Mouse (Mus musculus) heart, postnatal 4 days (tissue): ENCODE measurements around the gene Klrg1. TPM values are rescaled to one million over a fixed set of nuclear protein-coding genes. Genes with fewer than 3 reads are reported as not detected.

Source experiments
- DNase-seq: peaks from one replicate; pipeline ENCODE4 v3.0.0; 2021
- total RNA-seq, 2 experiments: library from RNA; stranded (reverse); gene quantifications; 2 replicates each; pipeline ENCODE4 v1.2.3; 2021

Klrg1 gene
- total RNA-seq = not detected

GRCm38 (mm10) chr6:122282782-122283181 is at the start of gene Klrg1:
Klrg1 (minus strand) TSS chr6:122282882.
- DNase-seq = no peak

GRCm38 (mm10) chr6:122325361-122325975 is 42.8 kb upstream of the Klrg1 start:
- DNase-seq = no peak

- no peak for DNase-seq
Measured at GRCm38 (mm10) chr6:122318726-122319125, 36.0 kb upstream of the Klrg1 start.

- DNase-seq = no peak
Measured at GRCm38 (mm10) chr6:122310187-122310820, 27.6 kb upstream of the Klrg1 start.

GRCm38 (mm10) chr6:122309446-122309960 is 26.8 kb upstream of the Klrg1 start:
- no peak for DNase-seq

GRCm38 (mm10) chr6:122308505-122309393 is 26.1 kb upstream of the Klrg1 start, which contains the start of gene M6pr:
M6pr (plus strand) TSS chr6:122308720.
- peak; percentile 90 for DNase-seq

- DNase-seq = no peak
Measured at GRCm38 (mm10) chr6:122308136-122308504, 25.4 kb upstream of the Klrg1 start.

- DNase-seq = no peak
Measured at GRCm38 (mm10) chr6:122306707-122307106, 24.0 kb upstream of the Klrg1 start.

- DNase-seq = no peak
Measured at GRCm38 (mm10) chr6:122304790-122305555, 22.3 kb upstream of the Klrg1 start.

GRCm38 (mm10) chr6:122304355-122304754 is 21.7 kb upstream of the Klrg1 start:
- peak; percentile 85 for DNase-seq

- no peak for DNase-seq
Measured at GRCm38 (mm10) chr6:122303526-122303925, 20.8 kb upstream of the Klrg1 start.

- no peak for DNase-seq
Measured at GRCm38 (mm10) chr6:122302661-122303060, 20.0 kb upstream of the Klrg1 start.

- DNase-seq = no peak
Measured at GRCm38 (mm10) chr6:122302121-122302520, 19.4 kb upstream of the Klrg1 start.

GRCm38 (mm10) chr6:122299621-122300133 is 17.0 kb upstream of the Klrg1 start:
- DNase-seq = no peak

GRCm38 (mm10) chr6:122298223-122298609 is 15.5 kb upstream of the Klrg1 start:
- DNase-seq = no peak

GRCm38 (mm10) chr6:122297279-122298222 is 14.9 kb upstream of the Klrg1 start:
- DNase-seq = peak; percentile 18

GRCm38 (mm10) chr6:122296918-122297278 is 14.2 kb upstream of the Klrg1 start:
- no peak for DNase-seq

- DNase-seq = peak; percentile 16
Measured at GRCm38 (mm10) chr6:122295242-122295641, 12.6 kb upstream of the Klrg1 start.

- no peak for DNase-seq
Measured at GRCm38 (mm10) chr6:122294290-122294689, 11.6 kb upstream of the Klrg1 start.

GRCm38 (mm10) chr6:122293796-122294195 is 11.1 kb upstream of the Klrg1 start:
- DNase-seq = no peak

- DNase-seq = no peak
Measured at GRCm38 (mm10) chr6:122293121-122293520, 10.4 kb upstream of the Klrg1 start.
